Mouse (Mus musculus) ES-E14 (cell line): ENCODE measurements around the gene 3110082I17Rik. TPM values are rescaled to one million over a fixed set of nuclear protein-coding genes. Genes with fewer than 3 reads are reported as not detected.

Source experiments
- DNase-seq: peaks from one replicate; pipeline ENCODE4 v3.0.0-alpha.2; 2013; ENCODE audit warnings: low read depth, low spot score
- H3K27ac ChIP-seq: 2 replicates; pipeline ENCODE4 v1.5.1; 2012; ENCODE audit warnings: low read depth, mild to moderate bottlenecking, low read length, moderate library complexity, mixed read lengths; ENCODE audit not compliant: poor library complexity, insufficient read depth, severe bottlenecking
- H3K36me3 ChIP-seq: 2 replicates; pipeline ENCODE4 v1.6.1; 2012; ENCODE audit warnings: mild to moderate bottlenecking, low read length, moderate library complexity, mixed read lengths; ENCODE audit not compliant: control insufficient read depth, poor library complexity, insufficient read depth, severe bottlenecking
- H3K4me1 ChIP-seq, 2 experiments: fragments of 150-350 bp in 1 of 2; sonication (generic) in 1 of 2; 2 replicates each; pipeline ENCODE4 v1.6.1; 2012; ENCODE audit warnings: low read length in 2 of 2, mild to moderate bottlenecking in 1 of 2, mixed read lengths in 1 of 2; ENCODE audit not compliant: control insufficient read depth in 2 of 2, insufficient read depth in 2 of 2, poor library complexity in 1 of 2
- H3K4me3 ChIP-seq, 2 experiments: fragments of 150-350 bp in 1 of 2; sonication (generic) in 1 of 2; 2 replicates each; pipeline ENCODE4 v1.5.1; 2012; ENCODE audit warnings: low read length in 2 of 2, low read depth in 1 of 2, mild to moderate bottlenecking in 1 of 2, mixed read lengths in 1 of 2; ENCODE audit not compliant: insufficient read depth in 1 of 2, poor library complexity in 1 of 2, severe bottlenecking in 1 of 2
- H3K9ac ChIP-seq: 2 replicates; pipeline ENCODE4 v1.6.1; 2012; ENCODE audit warnings: low read depth, mild to moderate bottlenecking, low read length, mixed read lengths; ENCODE audit not compliant: poor library complexity, insufficient read depth, severe bottlenecking
- H3K9me3 ChIP-seq: fragments of 150-350 bp; sonication (generic); 2 replicates; pipeline ENCODE4 v1.6.1; 2012; ENCODE audit warnings: low read depth, mild to moderate bottlenecking, low read length; ENCODE audit not compliant: control insufficient read depth, insufficient read depth
- CHD2 ChIP-seq: IDR thresholded peaks from 2 replicates; pipeline ENCODE4 v1.6.1; 2014; ENCODE audit warnings: mild to moderate bottlenecking, low read depth, low read length, inconsistent platforms
- HCFC1 ChIP-seq: IDR thresholded peaks from 2 replicates; pipeline ENCODE4 v1.6.1; 2012; ENCODE audit warnings: low read length, inconsistent platforms, borderline replicate concordance; ENCODE audit not compliant: insufficient read depth
- MAFK ChIP-seq: IDR thresholded peaks from 2 replicates; pipeline ENCODE4 v1.6.1; 2014; ENCODE audit warnings: mild to moderate bottlenecking, low read depth, low read length, inconsistent platforms; ENCODE audit not compliant: insufficient read depth
- ZC3H11A ChIP-seq: IDR thresholded peaks from 2 replicates; pipeline ENCODE4 v1.6.1; 2012; ENCODE audit warnings: low read depth, mild to moderate bottlenecking, inconsistent platforms, low read length, borderline replicate concordance
- ZNF384 ChIP-seq: IDR thresholded peaks from 2 replicates; pipeline ENCODE4 v1.6.1; 2012; ENCODE audit warnings: low read depth, low read length, inconsistent platforms
- in situ Hi-C, 2 experiments: fragments of 600-800 bp; cut with MboI; formaldehyde crosslinking; loops; one replicate each; pipeline ENCODE4 v1.15.1; 2025; ENCODE audit warnings: low sequenced_read_pairs in 2 of 2, inconsistent platforms in 1 of 2; ENCODE audit not compliant: unreplicated experiment in 2 of 2
- total RNA-seq: library from RNA; depleted of rRNA; stranded (reverse); fragments of 300-350 nt; gene quantifications from 2 replicates; pipeline ENCODE4 v1.2.3, GENCODE M21; 2012

Gene 3110082I17Rik
- total RNA-seq, 1 experiment, result 32.6 TPM

- in situ Hi-C loops, result no loop called here
- no peak for TF ChIP-seq HCFC1
- TF ChIP-seq ZNF384, result no peak
- peaks cover 0 to 4% of the 10 kb centered on the region in 2 experiments; a peak in 1 of 4 replicates for H3K4me1 ChIP-seq
- peaks cover 14% of the 10 kb centered on the region for H3K36me3 ChIP-seq
- peak; percentile 61 for DNase-seq
- H3K4me3 ChIP-seq, result no peak overlapping the region
- no peak overlapping the region for H3K27ac ChIP-seq
- H3K9me3 ChIP-seq, result no peaks in the 10 kb centered on the region
- no peak overlapping the region for H3K9ac ChIP-seq
Observed at GRCm38 (mm10) chr5:139416942-139417341, 43.4 kb downstream of the 3110082I17Rik start.

DNA sequence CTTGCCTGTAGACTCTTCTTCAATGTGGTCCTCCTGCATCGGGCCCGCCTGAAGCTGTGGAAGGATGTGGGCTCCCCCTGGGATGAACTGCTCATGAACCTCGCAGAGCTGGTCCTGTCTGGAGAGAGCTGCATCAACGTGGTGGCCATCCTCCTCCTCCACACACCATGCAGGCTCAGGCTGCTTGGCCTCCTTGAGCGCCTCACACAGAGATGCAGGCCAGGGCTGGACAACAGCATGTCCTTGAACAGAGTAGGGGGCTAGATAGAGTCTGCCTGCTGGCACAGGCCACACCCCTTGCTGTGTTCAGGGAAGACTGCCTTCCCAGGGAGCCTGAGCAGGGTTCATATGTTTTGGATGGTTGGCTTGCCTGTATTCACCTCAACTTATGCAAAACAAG, 45.3 kb downstream of the 3110082I17Rik start:
- no peak overlapping the region for H3K27ac ChIP-seq
- H3K36me3 ChIP-seq, result peaks cover 14% of the 10 kb centered on the region
- DNase-seq, result no peak
- in situ Hi-C loops, result no loop called here
- no peak for TF ChIP-seq HCFC1
- TF ChIP-seq MAFK, result no peak
- TF ChIP-seq CHD2, result no peak
- TF ChIP-seq ZC3H11A, result no peak
- no peak for TF ChIP-seq ZNF384
- no peak overlapping the region for H3K9ac ChIP-seq
- peaks cover 0 to 4% of the 10 kb centered on the region in 2 experiments; a peak in 1 of 4 replicates for H3K4me1 ChIP-seq
- H3K9me3 ChIP-seq, result no peaks in the 10 kb centered on the region
- H3K4me3 ChIP-seq, result no peak overlapping the region

- peaks cover 0 to 1% of the 10 kb centered on the region in 2 experiments; a peak in 1 of 4 replicates for H3K4me1 ChIP-seq
- peaks cover 15% of the 10 kb centered on the region for H3K36me3 ChIP-seq
- H3K9me3 ChIP-seq, result no peaks in the 10 kb centered on the region
- TF ChIP-seq ZC3H11A (no peak), ZNF384 (no peak), MAFK (no peak), CHD2 (no peak), HCFC1 (no peak)
- no peak overlapping the region for H3K4me3 ChIP-seq
- DNase-seq, result no peak
- in situ Hi-C loops, result no loop called here
- H3K9ac ChIP-seq, result no peak overlapping the region
- H3K27ac ChIP-seq, result no peak overlapping the region
Observed at GRCm38 (mm10) chr5:139413545-139413944, 46.8 kb downstream of the 3110082I17Rik start.

DNA sequence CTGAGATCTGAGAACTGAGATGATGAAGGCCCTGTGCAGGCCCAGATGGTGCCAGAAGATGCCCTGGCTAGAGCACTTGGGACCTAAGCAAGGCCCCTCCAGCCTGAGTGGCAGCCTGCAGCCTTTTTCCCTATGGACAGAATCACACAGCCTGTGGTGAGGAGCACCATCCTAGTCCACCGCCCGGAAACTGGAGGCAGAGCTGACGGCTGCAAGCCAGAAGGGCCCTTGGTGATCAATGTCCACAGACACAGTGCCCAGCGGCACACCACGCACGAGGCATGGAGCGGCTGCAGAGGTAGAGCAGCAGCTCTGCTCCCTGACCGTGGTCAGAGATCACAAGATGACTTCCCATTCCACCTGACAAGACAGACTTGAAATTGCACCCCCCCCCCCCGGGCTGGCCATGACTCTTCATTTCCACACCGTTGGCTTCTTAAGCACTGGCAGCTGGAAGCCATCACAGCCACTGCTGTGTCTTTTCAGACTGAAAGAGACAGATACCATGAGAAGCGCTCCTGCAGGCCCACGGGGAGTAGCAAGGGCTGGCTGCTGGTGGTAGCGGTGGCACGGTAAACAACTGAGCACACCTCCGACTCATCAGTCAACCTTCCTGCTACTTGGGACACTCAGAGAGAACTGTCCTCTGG, 48.5 kb downstream of the 3110082I17Rik start:
- TF ChIP-seq HCFC1, result no peak
- TF ChIP-seq ZNF384, result no peak
- TF ChIP-seq MAFK, result no peak
- no peak for TF ChIP-seq CHD2
- TF ChIP-seq ZC3H11A, result no peak
- no peaks in the 10 kb centered on the region for H3K9me3 ChIP-seq
- H3K9ac ChIP-seq, result no peak overlapping the region
- no peaks in the 10 kb centered on the region for H3K4me1 ChIP-seq
- no peak for DNase-seq
- H3K27ac ChIP-seq, result no peak overlapping the region
- H3K4me3 ChIP-seq, result no peak overlapping the region
- H3K36me3 ChIP-seq, result peaks cover 16% of the 10 kb centered on the region
- in situ Hi-C loops, result no loop called here
